Mouse (Mus musculus) G1E (cell line): Measurements from ENCODE around the gene Prkca. TPM values are rescaled to one million over a fixed set of nuclear protein-coding genes. Genes with fewer than 3 reads are reported as not detected.
"Not testable (repeated sequence)": the region's sequence is repeated elsewhere in the genome, so short reads cannot be mapped to it uniquely, and the experiment has no call there.

ENCODE experiments used
- ATAC-seq: 2 replicates; pipeline ENCODE4 v1.8.0; 2016; ENCODE audit warnings: mild to moderate bottlenecking; ENCODE audit not compliant: insufficient number of reproducible peaks, poor library complexity, low FRiP score, severe bottlenecking; ENCODE audit errors: extremely low read depth
- DNase-seq: peaks from one replicate; pipeline ENCODE4 v3.0.0; 2012; ENCODE audit warnings: low spot score
- H3K27me3 ChIP-seq: 2 replicates; pipeline ENCODE4 v1.6.1; 2012; ENCODE audit warnings: mild to moderate bottlenecking, low read length, inconsistent platforms; ENCODE audit not compliant: insufficient read depth
- H3K36me3 ChIP-seq: replicated peaks from 2 replicates; pipeline ENCODE3; 2012; ENCODE audit warnings: mild to moderate bottlenecking, inconsistent platforms
- H3K4me1 ChIP-seq: 2 replicates; pipeline ENCODE4 v1.6.1; 2012; ENCODE audit warnings: low read depth, low read length, inconsistent platforms, mixed read lengths; ENCODE audit not compliant: insufficient read depth
- H3K4me3 ChIP-seq: 2 replicates; pipeline ENCODE4 v1.5.1; 2012; ENCODE audit warnings: low read depth, mild to moderate bottlenecking, inconsistent platforms, low read length, moderate library complexity, mixed read lengths
- H3K9me3 ChIP-seq: replicated peaks from 2 replicates; pipeline ENCODE4 v1.6.1; 2012; ENCODE audit warnings: inconsistent platforms
- CTCF ChIP-seq: IDR thresholded peaks from 2 replicates; pipeline ENCODE4 v1.5.1; 2012; ENCODE audit warnings: low read depth, low read length, inconsistent platforms, mixed read lengths
- GATA1 ChIP-seq: IDR thresholded peaks from 2 replicates; pipeline ENCODE4 v1.6.1; 2012; ENCODE audit warnings: borderline replicate concordance, low read length, inconsistent platforms, mixed read lengths
- GATA2 ChIP-seq: IDR thresholded peaks from 2 replicates; pipeline ENCODE4 v1.6.1; 2012; ENCODE audit warnings: low read depth, low read length, inconsistent platforms, borderline replicate concordance
- POLR2AphosphoS5 ChIP-seq: IDR thresholded peaks from 2 replicates; pipeline ENCODE4 v1.6.1; 2012; ENCODE audit warnings: low read depth, low read length, inconsistent platforms; ENCODE audit not compliant: insufficient replicate concordance
- TAL1 ChIP-seq: conservative IDR thresholded peaks from 2 replicates; pipeline ENCODE4 v1.6.1; 2012; ENCODE audit warnings: low read depth, low read length, inconsistent platforms, mixed read lengths
- polyA plus RNA-seq: library from polyadenylated mRNA; stranded (reverse); fragments of >175 nt; gene quantifications from 2 replicates; pipeline ENCODE4 v1.2.3, GENCODE M21; 2012
- total RNA-seq, 2 experiments: library from RNA; stranded (forward) in 1 of 2; stranded (reverse) in 1 of 2; fragments of 200-1000 nt in 1 of 2; fragments of >200 nt in 1 of 2; fragmentation: Nextera tagmentation in 1 of 2; gene quantifications; 2 replicates each; pipeline ENCODE4 v1.2.3; 2014 to 2017

Gene Prkca
- total and polyA plus RNA-seq, 3 experiments = 0.11 TPM; not detected in 2

DNA sequence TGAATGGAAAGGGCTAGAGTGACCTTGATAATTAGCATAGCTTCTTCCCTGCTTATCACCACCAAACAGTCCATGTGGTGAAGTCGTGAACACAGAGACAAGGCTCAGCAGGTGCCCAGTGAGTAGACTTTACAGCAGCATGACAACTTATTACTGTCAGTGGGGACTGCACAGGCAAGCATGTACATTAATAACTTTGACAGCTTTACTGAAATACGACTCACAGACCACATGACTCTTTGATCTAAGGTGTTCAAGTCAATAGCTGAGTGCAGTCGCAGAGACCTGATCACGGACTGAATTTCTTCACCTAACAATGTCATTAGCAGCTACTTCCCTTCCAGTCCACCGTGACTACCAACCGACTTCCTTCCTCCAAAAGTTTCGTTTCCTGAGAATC lies 245.4 kb downstream of the Prkca start:
- H3K9me3 ChIP-seq = peaks cover 22% of the 10 kb centered on the region
- TF ChIP-seq TAL1 = no peak
- H3K36me3 ChIP-seq = no peaks in the 10 kb centered on the region
- no peaks in the 10 kb centered on the region for H3K4me1 ChIP-seq
- ATAC-seq (no peak), DNase-seq (no peak)
- H3K27me3 ChIP-seq = no peaks in the 10 kb centered on the region
- H3K4me3 ChIP-seq = no peak overlapping the region

DNA sequence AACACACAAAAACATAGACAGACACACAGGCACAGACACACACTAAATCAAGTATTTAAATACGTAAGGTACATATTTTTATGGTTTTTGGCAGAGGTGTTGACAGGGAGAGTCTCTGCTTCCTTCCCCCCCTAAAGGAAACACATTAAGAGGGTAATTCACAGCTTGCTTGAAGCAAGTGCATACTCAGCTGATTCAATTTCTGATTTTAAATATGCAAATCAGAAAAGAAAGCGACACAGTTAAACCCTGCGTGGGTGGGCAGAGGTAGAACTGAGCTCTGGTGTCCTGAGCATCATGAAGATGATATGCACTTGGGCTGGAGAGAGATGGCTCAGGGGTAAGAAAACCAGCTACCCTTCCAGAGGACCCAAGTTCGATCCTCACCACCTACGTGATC lies 248.9 kb downstream of the Prkca start:
- Histone ChIP-seq H3K9me3 (peaks cover 15% of the 10 kb centered on the region), H3K4me1 (no peaks in the 10 kb centered on the region), H3K4me3 (no peak overlapping the region), H3K27me3 (no peaks in the 10 kb centered on the region; the same call in 1 of the 2 replicates), H3K36me3 (no peaks in the 10 kb centered on the region)
- no peak for DNase-seq
- no peak for ATAC-seq
- TF ChIP-seq GATA2 (no peak), GATA1 (no peak), CTCF (no peak), POLR2AphosphoS5 (no peak), TAL1 (no peak)

GRCm38 (mm10) chr11:108093248-108093647 lies 250.5 kb downstream of the Prkca start:
- no peak for ATAC-seq
- DNase-seq = no peak
- H3K9me3 ChIP-seq = peaks cover 16% of the 10 kb centered on the region
- H3K4me3 ChIP-seq = no peak overlapping the region
- H3K27me3 ChIP-seq = no peaks in the 10 kb centered on the region; the same call in 1 of the 2 replicates
- H3K36me3 ChIP-seq = no peaks in the 10 kb centered on the region
- no peaks in the 10 kb centered on the region for H3K4me1 ChIP-seq
- TF ChIP-seq POLR2AphosphoS5 (no peak), GATA1 (no peak), TAL1 (no peak), GATA2 (no peak), CTCF (no peak)

GRCm38 (mm10) chr11:108091238-108091637 lies 252.5 kb downstream of the Prkca start:
- Histone ChIP-seq H3K4me3 (no peak overlapping the region), H3K36me3 (no peaks in the 10 kb centered on the region), H3K27me3 (no peaks in the 10 kb centered on the region; the same call in 1 of the 2 replicates), H3K4me1 (no peaks in the 10 kb centered on the region), H3K9me3 (peaks cover 20% of the 10 kb centered on the region)
- TF ChIP-seq TAL1 (no peak), GATA2 (no peak), POLR2AphosphoS5 (no peak), GATA1 (no peak), CTCF (no peak)
- ATAC-seq = no peak
- DNase-seq = no peak

DNA sequence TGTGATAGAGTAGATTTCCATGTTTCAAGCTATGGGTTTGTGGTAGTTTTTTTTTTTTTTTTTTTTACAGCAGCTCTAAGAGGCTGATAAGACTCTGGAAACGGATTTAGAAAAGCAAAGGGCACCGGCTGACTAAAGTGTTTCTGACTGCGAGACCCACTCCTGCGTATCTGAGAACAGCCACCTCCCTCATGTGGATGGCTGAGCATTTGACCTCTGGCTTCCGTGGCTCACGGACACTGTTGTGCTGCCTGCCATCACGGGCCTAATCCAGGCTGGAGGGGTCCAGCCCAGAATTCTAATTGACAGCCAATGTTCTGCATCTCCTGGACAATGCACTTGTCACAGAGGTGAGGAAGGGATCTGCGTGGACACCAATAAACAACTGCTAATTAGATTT lies 253.0 kb downstream of the Prkca start:
- Histone ChIP-seq H3K36me3 (no peaks in the 10 kb centered on the region), H3K4me3 (no peak overlapping the region), H3K4me1 (no peaks in the 10 kb centered on the region), H3K9me3 (peaks cover 21% of the 10 kb centered on the region), H3K27me3 (no peaks in the 10 kb centered on the region; the same call in 1 of the 2 replicates)
- ATAC-seq (no peak), DNase-seq (no peak)
- TF ChIP-seq POLR2AphosphoS5 = no peak
- TF ChIP-seq GATA2 = no peak
- no peak for TF ChIP-seq CTCF

GRCm38 (mm10) chr11:108088063-108088462 lies 255.7 kb downstream of the Prkca start:
- Histone ChIP-seq H3K36me3 (no peaks in the 10 kb centered on the region), H3K4me3 (no peak overlapping the region), H3K9me3 (peaks cover 25% of the 10 kb centered on the region), H3K4me1 (no peaks in the 10 kb centered on the region), H3K27me3 (no peaks in the 10 kb centered on the region; the same call in 1 of the 2 replicates)
- DNase-seq (no peak), ATAC-seq (no peak)
- no peak for TF ChIP-seq POLR2AphosphoS5
- TF ChIP-seq TAL1 = no peak
- no peak for TF ChIP-seq CTCF
- TF ChIP-seq GATA2 = no peak
- no peak for TF ChIP-seq GATA1

- H3K4me1 ChIP-seq, ATAC-seq, DNase-seq, H3K4me3 ChIP-seq, H3K36me3 ChIP-seq, H3K27me3 ChIP-seq: not testable (repeated sequence)
- H3K9me3 ChIP-seq = peaks cover 21% of the 10 kb centered on the region
These were observed 256.5 kb downstream of the Prkca start for GRCm38 (mm10) chr11:108087105-108087700.
